In the genomic region with DNA sequence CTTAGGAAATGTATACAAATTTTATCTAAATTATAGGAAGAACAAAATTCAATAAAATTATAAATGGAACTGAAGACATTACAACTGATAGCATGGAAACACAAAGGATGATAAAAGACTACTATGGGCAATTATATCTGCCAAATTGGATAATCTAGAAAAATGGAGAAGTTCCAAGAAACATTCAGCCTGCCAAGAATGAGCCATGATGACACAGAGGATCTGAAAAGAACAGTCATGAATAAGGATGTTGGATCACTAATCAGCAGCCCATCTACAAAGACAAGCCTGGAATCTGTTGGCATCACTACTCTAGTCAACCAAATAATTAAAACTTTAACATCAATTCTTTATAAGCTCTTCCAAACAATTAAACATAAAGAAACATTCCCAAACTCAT, we compare ENCODE assay signal across 20 mouse cellular contexts.
DNase-seq lines count a peak whose midpoint lies in the region; TF ChIP-seq lines count a peak whose summit lies in the region.
"Had no signal": no experiment of that assay in that cellular context is flagged by ENCODE, and none has a peak within 500 bp of the region (broad histone marks: within the 10 kb centered on the region; RNA-seq: fewer than 3 reads in every experiment).

No protein-coding gene starts in this region.

- no peak for TF ChIP-seq RAD21 in MEL (IDR thresholded peaks at IDR 0.05; ENCODE audit: low read depth, low read length)

- H3K4me3 ChIP-seq in MEL (ENCODE audit: control insufficient read depth in 1 of 2, insufficient read depth in 1 of 2, low read depth in 2 of 2, low read length in 2 of 2), result no peak overlapping the region
- H3K4me3 ChIP-seq: embryonic facial prominence, embryonic 15.5 days; erythroblast, embryonic 14.5 days; gastrocnemius, adult 2 months; heart, embryonic 12.5 days; hindbrain, embryonic 12.5 days had no signal

- H3K79me2 ChIP-seq in MEL (ENCODE audit: control insufficient read depth, insufficient read depth, low read length, poor library complexity), result no peaks in the 10 kb centered on the region

- H3K36me3 ChIP-seq in MEL (ENCODE audit: control insufficient read depth in 1 of 2, insufficient read depth in 2 of 2, low read length in 2 of 2), result no peaks in the 10 kb centered on the region
- H3K36me3 ChIP-seq: embryonic facial prominence, embryonic 15.5 days; heart, embryonic 12.5 days; hindbrain, embryonic 12.5 days had no signal

- peak in 1 of 2 experiments; percentile 11; a peak in 1 of 4 replicates for TF ChIP-seq EP300 in MEL (IDR thresholded peaks at IDR 0.05; ENCODE audit: low read depth in 1 of 2, low read length in 2 of 2)

- no peaks in the 10 kb centered on the region for H3K27me3 ChIP-seq in MEL (ENCODE audit: control insufficient read depth in 1 of 2, insufficient read depth in 2 of 2, low read length in 2 of 2)
- H3K27me3 ChIP-seq: CH12.LX; embryonic facial prominence, embryonic 15.5 days; heart, embryonic 12.5 days; hindbrain, embryonic 12.5 days had no signal

- peak; percentile 20 to 69 for DNase-seq in cerebellum, postnatal 14 days
- DNase-seq in cerebellum, adult 8-10 months, result no peak
- peak; percentile 4 for DNase-seq in layer of hippocampus, adult 9-11 months
- no peak for DNase-seq in layer of hippocampus, postnatal 36 days
- peak; percentile 4 for DNase-seq in MEL (ENCODE audit: low read depth, low spot score)
- DNase-seq in brain, adult 2 months (ENCODE audit: low read depth, low spot score), result peak; percentile 14
- DNase-seq in left cerebral cortex, adult 8-10 months (ENCODE audit: low spot score in 2 of 2), result no peak
- DNase-seq in urinary bladder, postnatal 4 days (ENCODE audit: low spot score in 2 of 2), result no peak
- DNase-seq: adrenal gland, postnatal 25 days; cerebellum, adult 11-12 months; cerebellum, adult 9-11 months; embryo, embryonic 11 days; gastrocnemius, adult 2 months; gastrocnemius, postnatal 25 days; kidney, adult 11 months had no signal

- H3K9me3 ChIP-seq in MEL (replicated peaks; ENCODE audit: insufficient read depth, low read length), result no peaks in the 10 kb centered on the region
- H3K9me3 ChIP-seq: embryonic facial prominence, embryonic 15.5 days; heart, embryonic 12.5 days; hindbrain, embryonic 12.5 days had no signal

- no peak for TF ChIP-seq CTCF in MEL (IDR thresholded peaks at IDR 0.05 in 2 of 3, conservative IDR thresholded peaks at IDR 0.05 in 1 of 3; ENCODE audit: control insufficient read depth in 1 of 3, insufficient read depth in 1 of 3, low read depth in 2 of 3, low read length in 3 of 3, poor library complexity in 1 of 3, severe bottlenecking in 1 of 3)

- no peak overlapping the region for H3K27ac ChIP-seq in MEL (ENCODE audit: control insufficient read depth, low read depth, low read length)
- H3K27ac ChIP-seq: embryonic facial prominence, embryonic 15.5 days; gastrocnemius, adult 2 months; hindbrain, embryonic 12.5 days had no signal

- H3K9ac ChIP-seq in MEL (ENCODE audit: control insufficient read depth, low read depth, low read length, poor library complexity, severe bottlenecking), result no peak overlapping the region
- H3K9ac ChIP-seq: embryonic facial prominence, embryonic 15.5 days; heart, embryonic 12.5 days; hindbrain, embryonic 12.5 days had no signal

- no peak for TF ChIP-seq POLR2A in MEL (IDR thresholded peaks at IDR 0.05; ENCODE audit: control insufficient read depth in 1 of 2, insufficient read depth in 1 of 2, low read depth in 1 of 2, low read length in 2 of 2, poor library complexity in 1 of 2)

- no peaks in the 10 kb centered on the region; a peak in 1 of 4 replicates for H3K4me1 ChIP-seq in MEL (ENCODE audit: control insufficient read depth in 1 of 2, insufficient read depth in 2 of 2, low read length in 2 of 2)
- H3K4me1 ChIP-seq: embryonic facial prominence, embryonic 15.5 days; heart, embryonic 12.5 days; hindbrain, embryonic 12.5 days had no signal

TF ChIP-seq in MEL, 35 proteins besides CTCF, POLR2A, EP300 and RAD21:
- TF ChIP-seq ETS1 (IDR thresholded peaks at IDR 0.05; ENCODE audit: low read depth, low read length) (peak; percentile 31; the same call in 1 of the 2 replicates), MXI1 (IDR thresholded peaks at IDR 0.05; ENCODE audit: low read depth, low read length) (no peak), USF2 (IDR thresholded peaks at IDR 0.05; ENCODE audit: borderline replicate concordance in 1 of 2, insufficient read depth in 1 of 2, low read depth in 1 of 2, low read length in 2 of 2) (no peak)

Comparison
In these comparisons a context has a peak if more than half of its experiments do, and no peak if none do; other contexts are left out.
1. DNase-seq: peak in cerebellum, postnatal 14 days (2 of 2), layer of hippocampus, adult 9-11 months (single experiment), MEL (single experiment) and brain, adult 2 months (single experiment); none in cerebellum, adult 8-10 months (single experiment), layer of hippocampus, postnatal 36 days (0 of 2), left cerebral cortex, adult 8-10 months (0 of 2) and urinary bladder, postnatal 4 days (0 of 2).